Mouse (Mus musculus) splenic B cell, adult 2 months (primary cell): ENCODE data around the gene Cnot4.

Source experiments
- DNase-seq: peaks from one replicate; pipeline ENCODE4 v3.0.0-alpha.2; 2011; ENCODE audit warnings: low read depth, low spot score
- H3K27me3 ChIP-seq: 2 replicates; pipeline ENCODE4 v1.6.1; 2012; ENCODE audit warnings: mild to moderate bottlenecking, low read length, moderate library complexity, mixed read lengths; ENCODE audit not compliant: control insufficient read depth, poor library complexity, insufficient read depth, severe bottlenecking
- H3K36me3 ChIP-seq: 2 replicates; pipeline ENCODE4 v1.6.1; 2012; ENCODE audit warnings: mild to moderate bottlenecking, low read length, moderate library complexity, mixed read lengths; ENCODE audit not compliant: control insufficient read depth, poor library complexity, insufficient read depth, severe bottlenecking

The Cnot4 gene

GRCm38 (mm10) chr6:35122488-35122887, 11.0 kb downstream of the Cnot4 start:
- DNase-seq: no peak
- Histone ChIP-seq H3K36me3 (0 out of 2 replicates have a peak, but pooled peaks cover 1% of the 10 kb centered on the region), H3K27me3 (no peaks in the 10 kb centered on the region)

- no peak for DNase-seq
- H3K27me3 ChIP-seq: no peaks in the 10 kb centered on the region
- H3K36me3 ChIP-seq: 0 out of 2 replicates have a peak, but pooled peaks cover 1% of the 10 kb centered on the region
These were observed 11.6 kb downstream of the Cnot4 start for GRCm38 (mm10) chr6:35121925-35122324.

- Histone ChIP-seq H3K36me3 (no peaks in the 10 kb centered on the region), H3K27me3 (no peaks in the 10 kb centered on the region)
- DNase-seq: no peak
These were observed 31.1 kb downstream of the Cnot4 start for GRCm38 (mm10) chr6:35102457-35102856.

- DNase-seq: no peak
- no peaks in the 10 kb centered on the region for H3K36me3 ChIP-seq
- H3K27me3 ChIP-seq: no peaks in the 10 kb centered on the region
These were observed 48.6 kb downstream of the Cnot4 start for GRCm38 (mm10) chr6:35084927-35085326.

- Histone ChIP-seq H3K36me3 (0 out of 2 replicates have a peak, but pooled peaks cover 4% of the 10 kb centered on the region), H3K27me3 (no peaks in the 10 kb centered on the region)
- no peak for DNase-seq
These were observed 58.4 kb downstream of the Cnot4 start for GRCm38 (mm10) chr6:35075148-35075547.

- H3K27me3 ChIP-seq: no peaks in the 10 kb centered on the region
- H3K36me3 ChIP-seq: 0 out of 2 replicates have a peak, but pooled peaks cover 2% of the 10 kb centered on the region
- no peak for DNase-seq
These were observed 62.3 kb downstream of the Cnot4 start for GRCm38 (mm10) chr6:35071261-35071660.

GRCm38 (mm10) chr6:35062446-35062845, 71.1 kb downstream of the Cnot4 start:
- DNase-seq: no peak
- H3K27me3 ChIP-seq: no peaks in the 10 kb centered on the region

GRCm38 (mm10) chr6:35043127-35043526, 90.4 kb downstream of the Cnot4 start:
- DNase-seq: no peak
- H3K27me3 ChIP-seq: no peaks in the 10 kb centered on the region
- no peaks in the 10 kb centered on the region; the same call in none of the 2 replicates for H3K36me3 ChIP-seq

More at GRCm38 (mm10) chr6:35062446-35062845, 71.1 kb downstream of the Cnot4 start:
- peaks cover 4% of the 10 kb centered on the region; the same call in 1 of the 2 replicates for H3K36me3 ChIP-seq

GRCm38 (mm10) chr6:35033341-35033740, 100.2 kb downstream of the Cnot4 start:
- Histone ChIP-seq H3K36me3 (no peaks in the 10 kb centered on the region; the same call in 1 of the 2 replicates), H3K27me3 (no peaks in the 10 kb centered on the region)
- DNase-seq: no peak

- Histone ChIP-seq H3K27me3 (no peaks in the 10 kb centered on the region), H3K36me3 (no peaks in the 10 kb centered on the region; the same call in 1 of the 2 replicates)
- DNase-seq: no peak
These were observed 100.8 kb downstream of the Cnot4 start for GRCm38 (mm10) chr6:35032704-35033103.

- Histone ChIP-seq H3K36me3 (no peaks in the 10 kb centered on the region; the same call in 1 of the 2 replicates), H3K27me3 (no peaks in the 10 kb centered on the region)
- no peak for DNase-seq
These were observed 102.7 kb downstream of the Cnot4 start for GRCm38 (mm10) chr6:35030811-35031210.

GRCm38 (mm10) chr6:35030226-35030625, 103.3 kb downstream of the Cnot4 start:
- no peaks in the 10 kb centered on the region for H3K27me3 ChIP-seq
- no peak for DNase-seq
- no peaks in the 10 kb centered on the region; the same call in 1 of the 2 replicates for H3K36me3 ChIP-seq

GRCm38 (mm10) chr6:35028023-35028422, 105.5 kb downstream of the Cnot4 start:
- H3K27me3 ChIP-seq: no peaks in the 10 kb centered on the region
- peaks cover 2% of the 10 kb centered on the region; the same call in 1 of the 2 replicates for H3K36me3 ChIP-seq
- no peak for DNase-seq

- Histone ChIP-seq H3K27me3 (no peaks in the 10 kb centered on the region), H3K36me3 (0 out of 2 replicates have a peak, but pooled peaks cover 3% of the 10 kb centered on the region)
- DNase-seq: no peak
These were observed 106.3 kb downstream of the Cnot4 start for GRCm38 (mm10) chr6:35027257-35027656.

GRCm38 (mm10) chr6:35016624-35017023, 116.9 kb downstream of the Cnot4 start:
- DNase-seq: no peak
- H3K36me3 ChIP-seq: no peaks in the 10 kb centered on the region

GRCm38 (mm10) chr6:35011953-35012352, 121.6 kb downstream of the Cnot4 start:
- DNase-seq: no peak
- Histone ChIP-seq H3K27me3 (no peaks in the 10 kb centered on the region), H3K36me3 (no peaks in the 10 kb centered on the region)

More at GRCm38 (mm10) chr6:35016624-35017023, 116.9 kb downstream of the Cnot4 start:
- H3K27me3 ChIP-seq: no peaks in the 10 kb centered on the region
